Mouse (Mus musculus) kidney, adult 9 months (tissue): Measurements from ENCODE around the gene Snx12.

ENCODE experiments used
- DNase-seq: peaks from one replicate; pipeline ENCODE4 v3.0.0; 2022

The Snx12 gene

DNA sequence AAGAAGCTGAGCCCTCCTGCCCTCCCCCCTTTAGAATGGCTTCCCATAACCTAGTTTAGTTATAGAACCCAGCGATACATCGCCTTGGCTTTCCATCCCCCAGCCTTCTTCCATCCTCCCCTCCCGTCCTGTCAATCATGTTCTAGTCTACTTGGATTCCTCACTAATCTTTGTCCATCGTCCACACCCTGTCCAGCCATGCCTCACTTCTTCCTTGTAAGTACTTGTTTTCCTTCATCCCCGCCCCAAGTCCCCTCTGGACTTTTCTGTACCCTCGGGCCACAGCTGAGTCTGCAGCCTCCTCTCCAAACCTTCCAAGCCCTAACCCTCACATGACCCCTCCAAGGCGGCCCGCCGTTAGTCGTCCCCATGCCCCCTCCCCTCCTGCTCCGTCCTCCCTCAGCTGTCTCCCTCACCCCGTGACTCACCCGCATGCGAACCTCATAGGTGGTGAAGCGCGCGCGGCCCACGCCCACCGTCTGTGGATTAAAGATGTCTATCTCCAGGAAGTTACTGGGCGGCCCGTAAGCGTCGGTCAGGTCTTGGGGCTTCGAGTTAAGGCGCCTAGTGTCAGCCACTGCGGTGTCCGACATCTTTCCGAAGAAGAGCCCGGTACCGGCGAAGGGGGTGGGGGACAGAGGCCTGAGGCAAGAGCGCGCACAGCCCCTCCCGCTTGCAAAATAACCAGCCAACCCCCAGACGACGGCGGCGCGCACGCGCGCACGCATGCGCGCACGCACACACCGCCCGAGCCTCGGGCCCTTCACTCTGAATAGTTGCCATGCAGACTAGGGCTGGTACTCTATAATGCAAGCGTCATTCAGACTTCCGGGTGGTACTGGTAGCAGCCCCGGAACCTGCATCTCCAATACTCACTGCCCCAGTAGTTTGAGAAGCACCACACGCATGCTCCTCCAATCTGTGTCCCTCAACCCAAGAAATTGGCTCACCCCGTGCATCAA is at the start of gene Snx12:
Gene Snx12 (minus strand): TSS at position 730 of the 962 bp plus-strand sequence.
- DNase-seq, result peak; percentile 94

DNA sequence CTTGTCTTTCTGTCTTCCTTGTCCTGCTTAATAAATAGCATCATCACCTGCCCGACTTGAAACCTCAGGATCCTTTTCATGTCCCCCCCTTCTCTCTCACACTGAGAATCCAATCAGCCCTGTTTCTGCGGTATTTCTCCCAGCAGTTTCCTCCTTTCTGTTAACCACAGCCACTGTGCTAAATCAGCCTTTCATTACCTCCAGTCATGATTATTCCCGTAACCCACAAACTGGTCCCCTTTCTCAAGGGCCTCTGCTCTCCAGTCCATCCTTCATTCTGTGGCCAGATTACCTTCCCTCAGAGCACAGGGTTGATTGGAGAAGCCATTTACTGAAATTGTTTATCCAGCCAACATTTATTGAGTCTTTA is 46.4 kb upstream of the Snx12 start, which contains the start of gene Gm20489:
Gene Gm20489 (minus strand): TSS at position 269 of the 370 bp plus-strand sequence.
- DNase-seq, result no peak

- no peak for DNase-seq
Measured at GRCm38 (mm10) chrX:101268025-101268754, 45.8 kb upstream of the Snx12 start, which contains the start of gene Il2rg. Gene Il2rg (minus strand): TSS chrX:101268255.

- DNase-seq, result no peak
Measured at GRCm38 (mm10) chrX:101266631-101267030, 44.3 kb upstream of the Snx12 start.

DNA sequence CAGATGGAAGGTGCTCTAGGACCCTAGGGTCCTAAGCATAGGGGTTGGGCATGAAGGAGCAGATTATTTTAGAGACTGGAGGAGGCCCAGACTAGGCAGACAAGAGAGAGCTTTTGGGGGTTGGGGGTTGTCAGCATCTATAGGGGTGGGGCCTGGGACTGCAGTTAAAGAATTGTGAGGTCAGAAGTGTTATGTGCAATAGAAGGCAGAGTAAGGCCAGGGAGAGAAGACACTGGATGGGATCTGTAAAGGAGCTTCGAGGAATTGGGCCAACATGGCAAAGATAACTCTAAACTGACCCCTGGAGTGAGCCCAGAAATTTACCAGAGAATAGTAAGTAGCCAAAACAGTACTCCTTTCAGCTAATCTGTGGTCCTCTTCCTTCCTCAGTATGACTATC is 41.5 kb upstream of the Snx12 start, which contains the start of gene Gm614:
Gene Gm614 (minus strand): TSS at position 101 of the 400 bp plus-strand sequence.
- no peak for DNase-seq

DNA sequence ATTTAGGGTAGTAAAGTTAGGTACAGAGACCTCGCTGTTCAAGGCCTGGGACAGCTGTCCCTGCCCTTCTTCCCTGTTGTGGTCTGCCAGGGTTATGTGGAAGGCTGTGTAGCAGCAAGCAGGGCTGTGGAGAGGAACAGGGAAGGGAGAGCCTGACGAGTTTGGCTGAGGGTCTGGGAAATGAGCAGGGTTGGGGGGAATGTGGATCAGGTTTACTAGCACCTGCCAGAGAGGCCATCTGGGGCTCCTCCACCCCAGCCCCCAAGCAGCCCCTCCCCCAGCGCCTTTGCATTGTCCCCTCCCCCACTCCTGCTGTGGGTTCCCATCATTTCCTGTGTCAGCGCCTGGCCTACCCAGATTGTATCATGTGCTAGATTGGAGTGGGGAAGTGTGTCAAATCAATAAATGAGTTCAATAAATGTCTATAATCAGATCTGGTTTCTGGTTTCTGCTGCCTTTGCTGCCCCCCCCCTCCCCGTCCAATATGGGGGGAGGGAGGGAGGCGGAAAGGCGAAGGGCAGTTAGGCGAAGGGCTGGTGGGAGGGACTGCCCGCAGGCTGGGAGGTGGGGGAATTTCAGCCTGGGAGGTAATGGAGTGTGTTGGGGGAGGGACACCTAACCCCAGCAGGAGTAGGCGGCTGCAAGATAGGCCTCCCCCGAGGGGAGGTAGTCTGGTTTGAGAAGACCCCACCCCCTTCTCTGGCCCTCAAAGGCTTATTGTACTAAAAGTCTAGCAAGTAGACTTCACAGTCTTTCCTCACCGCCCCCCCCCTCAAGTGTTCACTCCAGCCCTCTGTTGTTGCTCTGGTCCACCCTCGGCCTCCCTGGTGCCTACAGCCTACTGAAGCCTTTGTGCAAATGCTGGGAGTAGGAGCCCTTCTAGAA is 38.3 kb upstream of the Snx12 start:
- DNase-seq, result no peak

GRCm38 (mm10) chrX:101256603-101257002 is 34.2 kb upstream of the Snx12 start:
- peak; percentile 16 for DNase-seq

DNA sequence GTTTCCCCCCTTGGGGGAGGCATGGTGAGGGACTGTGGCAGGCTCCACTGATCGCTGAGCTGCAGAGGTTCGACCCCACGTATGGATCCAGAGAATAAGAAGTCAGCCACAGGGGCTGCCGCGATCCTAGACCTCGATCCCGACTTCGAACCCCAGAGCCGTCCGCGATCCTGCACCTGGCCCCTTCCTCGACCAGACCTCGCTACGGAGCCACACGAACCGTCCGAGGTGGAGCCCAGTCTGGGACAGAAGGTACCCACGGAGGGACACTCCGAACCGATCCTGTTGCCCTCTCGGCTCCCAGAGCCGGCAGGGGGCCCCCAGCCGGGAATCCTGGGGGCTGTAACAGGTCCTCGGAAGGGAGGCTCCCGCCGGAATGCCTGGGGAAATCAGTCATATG is 32.4 kb upstream of the Snx12 start:
- DNase-seq, result no peak

GRCm38 (mm10) chrX:101253952-101254729 is 31.8 kb upstream of the Snx12 start, which contains the start of gene Foxo4:
Gene Foxo4 (plus strand): TSS chrX:101254528.
- DNase-seq, result peak; percentile 92

GRCm38 (mm10) chrX:101245011-101245410 is 22.6 kb upstream of the Snx12 start:
- DNase-seq, result no peak

- no peak for DNase-seq
Measured at GRCm38 (mm10) chrX:101222796-101223162, 416 bp upstream of the Snx12 start.

GRCm38 (mm10) chrX:101189285-101189684 is 33.1 kb downstream of the Snx12 start:
- no peak for DNase-seq

DNA sequence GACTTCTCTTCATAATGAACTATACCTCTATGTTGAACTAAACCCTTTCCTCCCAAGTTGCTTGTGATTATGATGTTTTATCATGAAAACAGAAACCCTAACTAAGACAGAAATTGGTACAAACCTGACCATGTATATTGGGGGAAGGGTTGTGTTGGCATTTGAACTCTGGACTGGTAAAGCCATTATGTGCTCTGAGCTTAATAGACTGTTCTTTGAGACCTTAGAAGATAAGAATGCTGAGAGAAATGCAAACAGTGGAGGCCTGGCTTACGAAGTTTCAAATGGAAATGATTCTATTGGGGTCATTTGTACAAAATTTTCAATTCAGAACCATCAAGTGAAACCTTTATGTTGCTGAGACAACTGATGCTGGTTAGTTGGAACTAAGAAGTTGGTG is 34.7 kb downstream of the Snx12 start:
- no peak for DNase-seq

- no peak for DNase-seq
Measured at GRCm38 (mm10) chrX:101173388-101173787, 49.0 kb downstream of the Snx12 start.

GRCm38 (mm10) chrX:101168425-101168824 is 53.9 kb downstream of the Snx12 start:
- DNase-seq, result no peak

GRCm38 (mm10) chrX:101163739-101164138 is 58.6 kb downstream of the Snx12 start:
- no peak for DNase-seq

- no peak for DNase-seq
Measured at GRCm38 (mm10) chrX:101163278-101163677, 59.1 kb downstream of the Snx12 start.

GRCm38 (mm10) chrX:101162532-101162931 is 59.8 kb downstream of the Snx12 start:
- no peak for DNase-seq

DNA sequence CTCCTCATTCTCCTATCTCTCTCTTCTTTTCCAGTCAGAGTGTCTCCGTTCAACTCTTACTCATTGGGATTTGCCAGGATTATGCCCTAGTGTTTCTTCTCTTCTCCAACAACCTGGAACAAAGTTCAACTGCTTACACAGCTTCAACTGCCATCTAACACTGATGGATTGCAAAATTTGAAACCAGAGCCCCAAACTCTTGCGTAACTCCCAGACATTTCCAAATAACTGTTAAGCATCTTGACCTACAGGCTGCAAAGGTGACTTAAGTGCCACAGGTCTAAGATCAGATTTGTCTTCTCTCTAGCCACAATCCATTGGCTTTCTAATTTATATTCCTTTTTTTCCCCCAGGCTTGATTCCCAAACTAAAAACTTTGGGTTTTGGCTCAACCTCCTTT is 64.9 kb downstream of the Snx12 start:
- DNase-seq, result peak; percentile 19

GRCm38 (mm10) chrX:101156369-101156768 is 66.0 kb downstream of the Snx12 start:
- DNase-seq, result no peak

- no peak for DNase-seq
Measured at GRCm38 (mm10) chrX:101147506-101147905, 74.9 kb downstream of the Snx12 start.
